Mouse (Mus musculus): ENCODE measurements at regions not wholly inside any gene's neighbourhood (a gene's known extent, or its start where the extent isn't known, plus 50 kb on each side); places are given as distances from the start of the nearest gene placed in this dataset.

DNA sequence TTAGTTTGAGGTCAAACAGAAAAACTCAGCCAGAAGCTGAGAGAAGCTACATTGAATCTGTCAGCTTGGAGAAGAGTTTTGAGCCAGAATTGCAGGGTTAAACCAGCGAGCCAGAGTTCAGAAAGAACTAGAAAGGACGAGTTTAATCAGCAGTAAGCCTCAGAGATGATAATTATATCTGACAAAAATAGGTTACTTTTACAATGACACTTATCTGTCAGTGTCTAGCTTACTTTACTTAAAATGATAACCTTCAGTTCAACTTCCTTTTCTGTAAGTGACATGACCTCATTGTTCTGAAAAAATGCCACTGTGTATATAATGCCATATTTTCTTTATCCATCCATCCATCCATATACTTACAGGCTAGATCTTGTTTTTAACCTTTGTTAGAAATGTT is 2143.1 kb downstream of the 9330182O14Rik start:
- no peak for ATAC-seq (replicated peaks; ENCODE audit: low FRiP score, low TSS enrichment, poor library complexity, severe bottlenecking)

DNA sequence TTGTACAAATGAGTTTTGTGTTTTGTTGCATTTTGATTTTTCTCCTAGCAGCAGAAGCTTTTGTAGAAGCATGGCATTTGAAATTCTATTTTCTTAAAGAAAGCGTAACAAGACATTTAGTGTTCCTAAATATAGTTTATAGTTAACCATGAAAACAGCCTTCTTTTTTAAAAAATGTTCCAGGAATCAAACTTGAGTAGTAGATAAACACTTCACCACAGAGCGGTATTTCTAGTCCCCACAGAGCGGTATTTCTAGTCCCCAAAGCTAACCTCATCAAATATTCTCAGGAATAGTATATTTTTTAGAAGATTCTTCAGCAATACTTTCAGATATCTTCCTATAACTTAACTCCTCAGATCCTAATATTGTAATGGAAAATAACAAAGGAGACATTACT is 2146.6 kb downstream of the 9330182O14Rik start:
- no peak for ATAC-seq (replicated peaks; ENCODE audit: low FRiP score, low TSS enrichment, poor library complexity, severe bottlenecking)

DNA sequence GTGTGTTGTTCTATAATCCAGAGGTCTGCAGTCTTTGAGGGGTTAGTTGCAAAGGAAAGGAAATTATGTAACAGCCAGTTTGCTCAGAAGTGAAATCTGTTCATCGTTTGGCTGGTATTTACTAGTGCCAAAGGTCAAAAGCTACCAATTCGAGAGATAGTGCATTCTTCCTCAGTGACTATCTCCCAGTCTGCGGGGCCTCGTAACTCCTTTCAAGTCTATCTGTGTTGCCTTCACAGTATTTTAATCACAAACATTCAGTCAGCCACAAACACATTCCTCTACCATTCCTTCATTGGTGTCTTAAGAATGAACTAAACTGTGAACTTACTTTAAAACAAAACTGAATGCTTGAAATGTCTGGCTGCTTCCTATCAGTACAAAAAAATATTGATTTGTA is 2162.2 kb downstream of the 9330182O14Rik start:
- ATAC-seq (replicated peaks; ENCODE audit: low FRiP score, low TSS enrichment, poor library complexity, severe bottlenecking): no peak

DNA sequence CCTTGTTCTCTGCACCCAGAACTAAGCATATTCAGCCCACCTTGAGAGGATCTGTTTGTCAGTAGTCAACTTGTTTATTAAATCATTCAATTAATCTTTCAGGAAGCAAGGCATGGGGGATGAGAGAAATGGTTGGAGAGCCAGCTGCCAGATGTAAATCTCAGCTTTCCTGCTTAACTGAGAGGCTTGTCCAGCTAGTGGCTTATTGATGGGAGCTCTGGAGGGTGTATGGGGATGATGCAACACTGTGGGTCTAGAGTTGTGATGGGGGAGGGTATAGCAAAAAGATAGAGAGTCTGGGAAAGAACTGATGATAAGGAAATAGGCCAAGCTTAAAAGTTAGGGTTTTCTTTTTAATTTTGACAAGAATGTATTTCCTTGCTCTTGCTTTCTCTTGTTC is 2163.3 kb downstream of the 9330182O14Rik start:
- no peak for ATAC-seq (replicated peaks; ENCODE audit: low FRiP score, low TSS enrichment, poor library complexity, severe bottlenecking)

DNA sequence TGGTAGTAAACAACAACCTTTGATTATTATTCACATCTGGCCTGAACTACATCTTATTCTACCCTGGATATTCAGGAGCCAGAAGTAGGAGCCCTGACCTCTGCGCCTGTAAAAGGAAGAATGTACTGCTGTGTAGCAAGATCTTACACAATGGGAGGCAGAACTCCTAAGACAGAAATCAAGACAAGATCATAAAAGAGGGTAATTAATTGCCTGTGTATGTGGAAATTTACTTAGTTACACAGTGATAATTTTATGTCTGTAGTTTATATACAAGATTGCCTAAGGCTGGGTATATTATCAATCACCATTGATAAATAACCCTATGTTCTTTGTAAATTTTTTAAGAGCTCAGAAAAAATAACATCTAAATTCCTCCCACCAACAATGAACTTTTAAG is 2167.8 kb downstream of the 9330182O14Rik start:
- no peak for ATAC-seq (replicated peaks; ENCODE audit: low FRiP score, low TSS enrichment, poor library complexity, severe bottlenecking)

DNA sequence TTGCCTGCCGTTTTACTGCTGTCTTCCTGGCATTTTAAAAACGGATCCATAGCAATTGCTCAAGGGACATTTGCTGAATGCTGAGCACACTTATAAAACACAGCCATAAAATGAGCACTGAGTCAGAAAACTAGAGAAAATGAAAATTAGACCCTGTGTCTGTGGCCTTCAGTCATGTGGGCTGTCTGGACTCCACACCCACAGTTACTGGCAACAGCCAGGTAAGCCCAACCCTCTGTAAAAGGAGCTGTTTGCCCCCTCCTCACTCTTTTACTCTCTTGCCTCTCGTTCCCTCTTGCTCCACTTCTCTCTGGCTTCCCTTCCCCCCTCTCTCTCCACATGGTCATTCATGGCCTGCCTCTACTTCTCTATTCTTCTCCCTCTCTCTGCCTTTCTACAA is 2169.9 kb downstream of the 9330182O14Rik start:
- ATAC-seq (replicated peaks; ENCODE audit: low FRiP score, low TSS enrichment, poor library complexity, severe bottlenecking): no peak

DNA sequence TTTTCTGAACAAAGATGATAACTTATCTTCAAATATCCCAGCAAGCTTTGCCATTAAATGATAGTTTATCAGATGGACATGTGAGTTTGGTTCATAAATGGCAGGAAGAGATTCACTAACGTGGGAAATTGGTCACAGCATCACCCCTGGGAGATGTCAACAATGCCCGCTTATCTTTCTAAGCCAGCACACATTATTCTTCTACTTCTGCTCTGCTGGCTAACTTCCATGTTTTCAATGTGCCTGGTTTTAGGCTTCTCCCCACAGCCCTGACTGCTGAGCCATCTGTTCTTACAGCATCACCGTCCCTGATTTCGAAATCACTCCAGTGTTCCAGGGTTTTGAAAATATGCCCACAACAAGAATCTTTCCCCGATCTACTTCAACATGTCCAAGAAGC is 2175.4 kb downstream of the 9330182O14Rik start:
- ATAC-seq (replicated peaks; ENCODE audit: low FRiP score, low TSS enrichment, poor library complexity, severe bottlenecking): peak; percentile 81

DNA sequence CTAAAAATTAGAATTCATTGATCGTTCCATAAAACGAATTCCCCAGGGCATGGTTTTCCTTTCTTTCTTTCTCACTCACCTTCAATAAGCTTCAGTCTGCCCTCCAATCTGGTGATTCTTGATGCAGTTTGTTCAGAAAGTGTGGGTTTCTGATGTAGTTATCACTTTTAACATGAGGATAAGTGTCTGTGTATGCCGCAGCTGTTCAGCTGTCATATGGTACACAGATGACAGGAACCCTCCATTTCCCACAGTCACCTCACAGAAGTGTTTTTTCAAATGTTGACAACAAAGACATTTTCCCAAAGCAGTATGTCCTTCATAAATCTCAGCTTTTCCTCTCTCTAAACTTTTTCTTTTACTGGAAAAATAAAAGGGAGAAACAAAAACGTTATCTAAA is 2177.0 kb downstream of the 9330182O14Rik start:
- no peak for ATAC-seq (replicated peaks; ENCODE audit: low FRiP score, low TSS enrichment, poor library complexity, severe bottlenecking)

DNA sequence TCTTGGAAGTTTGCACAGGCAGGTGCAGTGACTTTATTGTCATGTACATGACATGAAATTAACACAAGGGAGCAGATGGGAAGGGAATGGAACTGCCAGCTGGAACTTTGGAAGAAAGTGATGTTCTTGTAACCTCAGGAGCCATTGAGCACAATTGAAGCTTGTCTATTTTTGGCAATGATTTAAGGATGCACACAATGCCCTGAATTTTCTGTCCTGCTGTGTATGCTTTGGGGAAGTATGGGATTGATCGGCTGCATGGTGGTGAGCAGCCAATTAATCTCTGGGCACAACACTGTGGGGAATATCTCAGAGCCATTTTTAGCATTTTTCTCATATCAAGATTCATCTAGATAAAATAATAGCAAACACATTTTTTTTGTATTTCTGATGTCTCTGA is 2186.2 kb downstream of the 9330182O14Rik start:
- ATAC-seq (replicated peaks; ENCODE audit: low FRiP score, low TSS enrichment, poor library complexity, severe bottlenecking): no peak

DNA sequence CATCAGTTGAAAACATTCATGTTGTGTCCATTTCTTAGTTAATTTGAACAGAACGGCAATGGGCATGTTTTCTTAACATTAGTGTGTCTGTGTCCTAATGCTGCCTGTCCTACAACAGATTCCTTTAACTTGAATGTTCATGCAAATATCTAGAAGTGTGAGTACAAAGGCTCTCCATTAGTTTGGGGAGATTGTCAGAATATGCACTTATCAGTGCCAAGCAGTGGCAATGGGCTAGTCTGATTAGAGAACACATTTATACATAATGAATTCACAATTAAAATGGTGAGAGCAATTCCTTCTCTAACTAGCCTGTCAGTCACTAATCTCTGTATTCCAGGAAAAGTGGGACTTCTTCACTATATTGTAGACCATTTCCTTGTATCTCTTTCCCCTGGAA is 2188.8 kb downstream of the 9330182O14Rik start:
- ATAC-seq (replicated peaks; ENCODE audit: low FRiP score, low TSS enrichment, poor library complexity, severe bottlenecking): peak; percentile 97

DNA sequence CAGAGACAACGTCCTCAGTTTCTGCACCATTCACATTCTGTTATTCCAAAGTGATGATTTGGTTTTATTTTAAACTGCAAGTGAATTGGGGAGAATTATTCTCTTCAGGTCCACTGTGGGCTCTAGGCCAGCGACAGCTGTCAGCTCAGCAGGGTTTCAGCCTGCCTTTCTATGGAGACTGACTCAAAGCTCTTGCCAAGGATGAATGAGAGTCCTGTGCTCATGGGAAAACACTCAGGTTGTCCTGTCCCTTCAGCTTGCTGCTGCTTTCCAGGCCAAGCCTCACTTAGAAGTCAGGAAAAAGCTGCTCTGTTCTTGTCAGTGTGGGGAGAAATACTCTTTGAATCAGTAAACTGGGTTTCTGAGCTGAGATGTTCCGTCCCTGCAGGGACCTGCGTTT is 2191.1 kb downstream of the 9330182O14Rik start:
- no peak for ATAC-seq (replicated peaks; ENCODE audit: low FRiP score, low TSS enrichment, poor library complexity, severe bottlenecking)

DNA sequence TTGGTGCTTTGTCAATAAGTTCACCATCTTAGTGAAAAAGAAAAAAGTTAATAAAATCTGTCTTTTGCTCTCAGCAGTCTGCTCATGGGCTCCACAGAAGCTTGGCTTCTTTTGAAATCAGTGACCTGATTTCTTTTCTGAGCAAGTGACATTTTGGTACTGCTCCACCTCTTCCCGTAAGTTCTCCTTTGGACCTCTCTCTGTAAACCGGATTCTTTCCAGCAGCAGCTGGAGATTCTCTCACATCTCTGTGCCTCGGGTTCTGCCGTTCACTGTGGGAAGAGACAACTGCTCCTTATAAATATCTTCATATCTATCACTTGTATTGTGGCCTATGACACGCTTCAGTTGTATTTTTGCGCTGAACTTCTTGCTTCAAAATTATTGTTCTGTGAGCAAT is 2194.4 kb downstream of the 9330182O14Rik start:
- no peak for ATAC-seq (replicated peaks; ENCODE audit: low FRiP score, low TSS enrichment, poor library complexity, severe bottlenecking)

DNA sequence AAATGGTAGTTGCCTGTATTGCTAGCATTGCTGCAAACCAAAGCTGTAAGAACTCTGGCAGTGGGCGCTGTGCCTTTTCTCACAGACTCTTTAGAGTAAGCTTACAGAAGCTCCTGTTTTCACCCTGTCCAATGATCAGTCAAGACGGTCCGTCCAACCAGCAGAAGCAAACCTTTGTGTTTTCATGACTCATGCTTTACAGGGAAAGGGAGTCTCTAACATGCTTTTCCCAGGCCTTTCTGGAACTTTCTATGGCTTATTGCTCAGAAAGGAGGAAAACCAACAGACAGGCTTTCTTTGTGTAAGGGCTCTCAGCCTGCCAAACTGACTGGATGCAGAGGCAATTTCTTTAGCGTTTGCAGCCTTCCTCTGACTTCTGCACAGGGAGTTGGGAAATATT is 2195.6 kb downstream of the 9330182O14Rik start:
- ATAC-seq (replicated peaks; ENCODE audit: low FRiP score, low TSS enrichment, poor library complexity, severe bottlenecking): no peak

DNA sequence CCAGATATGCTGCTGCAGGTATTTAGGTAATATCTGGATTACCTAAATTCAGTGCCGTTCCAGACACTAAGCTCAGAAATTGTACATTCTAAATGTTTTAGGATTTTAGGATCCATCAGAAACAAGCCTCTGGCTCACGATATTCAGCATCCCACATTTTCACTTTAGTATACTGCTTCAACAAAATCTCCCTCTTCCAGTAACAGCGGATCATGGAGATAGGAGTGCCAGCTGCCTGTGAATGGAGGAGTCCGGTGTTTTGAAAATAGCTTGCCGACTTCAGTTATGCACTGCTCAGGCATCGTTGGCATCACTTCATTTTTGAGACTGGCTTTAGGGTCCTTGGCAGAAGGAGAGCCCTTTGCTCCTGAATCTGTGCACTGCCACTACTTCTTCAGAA is 2199.5 kb downstream of the 9330182O14Rik start:
- no peak for ATAC-seq (replicated peaks; ENCODE audit: low FRiP score, low TSS enrichment, poor library complexity, severe bottlenecking)

DNA sequence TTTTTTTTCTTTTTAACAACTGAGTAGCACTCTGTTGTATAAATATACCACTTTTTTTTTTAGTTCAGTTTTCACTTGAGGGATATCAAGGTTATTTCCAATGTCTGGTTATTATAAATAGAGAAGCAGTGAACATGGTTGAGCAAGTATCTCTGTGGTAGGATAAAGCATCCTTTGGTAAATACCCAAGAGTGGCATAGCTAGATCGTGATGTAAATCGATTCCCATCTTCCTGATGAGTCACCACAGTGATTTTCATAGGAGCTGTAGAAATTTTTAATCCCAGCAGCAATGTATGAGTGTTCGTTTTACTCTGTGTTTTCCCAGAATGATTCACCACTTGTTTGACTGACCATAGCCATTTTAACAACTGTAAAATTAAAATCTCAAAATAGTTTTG is 2212.0 kb downstream of the 9330182O14Rik start:
- no peak for ATAC-seq (replicated peaks; ENCODE audit: low FRiP score, low TSS enrichment, poor library complexity, severe bottlenecking)

DNA sequence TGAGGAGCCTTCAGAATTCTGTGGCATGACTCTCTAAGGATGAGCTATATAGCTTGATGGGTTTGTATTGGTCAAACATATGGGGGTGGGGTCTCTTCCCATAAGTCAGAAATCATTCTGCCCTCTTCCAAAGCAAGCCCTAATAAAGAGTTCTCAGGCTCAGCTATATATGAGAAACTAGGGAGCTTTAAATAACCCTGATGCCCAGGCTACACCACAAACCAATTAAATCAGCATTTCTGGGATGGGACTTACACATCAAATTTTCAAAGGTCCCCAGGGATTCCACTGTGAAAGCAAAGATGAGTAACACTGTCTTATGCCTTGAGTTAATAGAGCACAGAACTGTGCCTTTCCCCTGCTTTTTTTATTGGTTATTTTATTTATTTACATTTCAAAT is 2227.7 kb downstream of the 9330182O14Rik start:
- ATAC-seq (replicated peaks; ENCODE audit: low FRiP score, low TSS enrichment, poor library complexity, severe bottlenecking): no peak

DNA sequence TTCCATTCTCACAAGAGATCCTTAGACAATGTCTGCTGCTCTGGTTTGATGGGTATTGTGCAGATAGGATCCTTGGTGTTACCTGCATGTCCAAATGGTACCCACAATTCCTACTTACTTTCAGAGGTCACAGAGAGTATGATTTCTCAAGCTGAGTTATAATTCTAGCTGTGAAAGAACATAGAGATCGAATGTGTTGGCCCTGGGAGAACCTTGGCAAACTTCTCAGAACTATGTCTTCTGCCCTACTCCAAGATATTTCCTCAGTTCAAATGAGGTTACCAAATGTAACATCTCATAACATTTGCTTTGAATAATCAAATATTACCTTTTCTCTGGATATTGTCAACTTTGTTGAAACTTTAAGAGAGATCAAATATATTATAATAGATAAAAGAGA is 2230.8 kb downstream of the 9330182O14Rik start:
- no peak for ATAC-seq (replicated peaks; ENCODE audit: low FRiP score, low TSS enrichment, poor library complexity, severe bottlenecking)

DNA sequence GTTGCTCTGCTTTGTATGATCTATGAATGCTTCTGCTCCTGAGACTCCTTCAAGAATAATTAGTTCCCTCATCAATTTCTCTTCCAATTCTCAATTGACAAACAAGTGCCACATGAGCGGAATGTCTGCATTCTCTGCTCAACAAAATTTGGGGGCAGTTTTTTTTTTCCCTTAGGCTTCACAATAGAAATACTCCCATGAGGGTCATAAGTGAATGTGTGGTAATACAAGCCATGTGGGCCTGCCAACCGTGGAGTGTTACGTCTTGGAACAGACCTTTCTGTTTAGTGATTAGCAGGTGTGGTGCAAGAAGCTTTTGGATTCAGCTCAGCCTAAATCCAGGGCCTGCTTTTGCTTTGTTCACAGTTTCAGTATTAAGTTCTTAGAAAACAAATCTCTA is 2232.6 kb downstream of the 9330182O14Rik start:
- ATAC-seq (replicated peaks; ENCODE audit: low FRiP score, low TSS enrichment, poor library complexity, severe bottlenecking): no peak

DNA sequence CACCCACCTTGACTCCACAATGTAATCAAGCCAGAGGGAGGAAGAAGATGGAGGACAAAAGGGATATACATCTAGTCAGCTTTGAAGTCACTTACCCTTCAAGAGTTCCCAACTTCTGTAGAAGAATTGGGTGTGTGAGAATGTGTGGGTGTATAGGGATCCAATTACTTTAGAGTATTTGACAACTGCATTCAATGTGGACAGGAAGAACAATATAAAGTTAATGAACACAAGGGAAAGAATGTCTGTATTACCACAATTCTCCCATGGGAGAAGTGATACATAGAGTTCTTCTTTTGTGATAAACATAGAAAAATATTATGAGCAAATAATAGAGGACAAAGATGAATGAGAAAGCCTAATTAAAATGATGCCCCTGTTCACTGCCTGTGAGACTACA is 2235.4 kb downstream of the 9330182O14Rik start:
- no peak for ATAC-seq (replicated peaks; ENCODE audit: low FRiP score, low TSS enrichment, poor library complexity, severe bottlenecking)

DNA sequence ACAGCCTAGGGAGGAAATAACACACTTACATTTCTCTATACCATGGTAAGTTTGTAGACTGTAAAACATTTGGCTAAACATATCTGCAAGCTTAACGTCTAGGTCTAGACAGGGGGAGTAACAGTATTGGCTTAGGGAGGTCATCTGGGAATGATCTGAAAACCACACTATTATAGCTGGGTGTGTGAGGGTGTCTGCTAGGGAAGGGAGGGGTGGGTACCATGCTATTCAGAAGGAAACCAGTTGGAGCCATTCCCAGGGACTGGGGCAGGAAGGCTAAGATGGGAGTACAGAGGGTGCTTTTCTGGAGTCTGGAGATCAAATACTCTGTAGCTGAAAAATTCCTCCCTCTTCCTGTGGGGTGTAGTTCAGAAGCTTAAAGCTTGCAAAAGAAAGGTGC is 2235.9 kb downstream of the 9330182O14Rik start:
- ATAC-seq (replicated peaks; ENCODE audit: low FRiP score, low TSS enrichment, poor library complexity, severe bottlenecking): no peak

DNA sequence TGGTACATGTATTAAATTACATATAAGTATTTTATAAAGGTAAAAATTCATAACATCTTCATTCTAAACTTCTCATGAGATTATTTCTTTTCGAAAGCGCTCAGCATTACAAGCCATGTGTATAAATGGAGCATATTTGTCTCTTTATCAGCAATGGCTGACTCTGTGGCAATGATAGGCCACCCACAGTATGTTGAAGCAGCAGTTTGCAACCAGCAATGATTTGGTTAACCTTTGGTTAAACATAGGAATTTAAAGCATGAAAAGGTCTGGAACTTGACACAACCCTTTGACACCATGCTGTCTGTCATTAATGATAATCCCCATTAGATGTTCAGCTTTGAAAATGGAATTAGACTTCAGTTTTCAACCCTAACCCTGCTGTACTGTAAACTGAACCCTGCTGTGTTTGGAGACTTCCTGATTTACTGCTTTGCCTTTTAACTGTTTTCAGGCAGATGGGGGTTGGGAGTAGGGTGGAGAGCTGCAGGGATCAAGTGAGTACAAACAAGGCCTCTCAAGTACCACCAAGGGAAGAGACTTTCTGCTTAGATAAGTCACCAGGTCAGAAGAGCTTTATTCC is 2238.6 kb downstream of the 9330182O14Rik start:
- no peak for ATAC-seq (replicated peaks; ENCODE audit: low FRiP score, low TSS enrichment, poor library complexity, severe bottlenecking)

Data from megakaryocyte-erythroid progenitor cell, adult 5-6 weeks (primary cell).